Mouse (Mus musculus) layer of hippocampus, postnatal 25 days (tissue): Measurements from ENCODE around the gene H2-Ob. TPM values are rescaled to one million over a fixed set of nuclear protein-coding genes. Genes with fewer than 3 reads are reported as not detected.
"Not testable (repeated sequence)": the region's sequence is repeated elsewhere in the genome, so short reads cannot be mapped to it uniquely, and the experiment has no call there.

ENCODE experiments used
- DNase-seq, 2 experiments: peaks; one replicate each; pipeline ENCODE4 v3.0.0; 2022; ENCODE audit warnings: mixed read lengths in 2 of 2, low spot score in 1 of 2; ENCODE audit errors: extremely low spot score in 1 of 2
- total RNA-seq, 2 experiments: library from RNA; stranded (reverse); gene quantifications; 2 replicates each; pipeline ENCODE4 v1.2.3; 2021

The H2-Ob gene
- total RNA-seq, 2 experiments from 2014 or later, result 0.25 to 0.47 TPM

DNA sequence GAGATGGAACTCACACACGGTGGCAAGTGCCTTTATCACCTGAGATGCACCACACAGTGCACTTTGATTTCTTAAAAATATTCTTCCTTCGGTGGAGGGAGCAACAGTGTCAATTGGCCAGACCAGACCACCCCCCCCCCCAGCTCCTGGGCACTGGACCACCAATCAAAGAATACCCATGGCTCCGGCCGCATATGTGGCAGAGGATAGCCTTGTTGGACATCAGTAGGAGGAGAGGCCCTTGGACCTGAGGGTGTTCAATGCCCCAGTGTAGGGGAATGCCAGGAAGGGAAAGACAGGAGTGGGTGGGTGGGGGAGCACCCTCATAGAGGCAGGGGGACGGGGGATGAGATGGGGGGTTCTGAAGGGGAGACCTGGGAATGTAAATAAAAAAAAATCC lies 32.0 kb upstream of the H2-Ob start:
- DNase-seq, result no peak

DNA sequence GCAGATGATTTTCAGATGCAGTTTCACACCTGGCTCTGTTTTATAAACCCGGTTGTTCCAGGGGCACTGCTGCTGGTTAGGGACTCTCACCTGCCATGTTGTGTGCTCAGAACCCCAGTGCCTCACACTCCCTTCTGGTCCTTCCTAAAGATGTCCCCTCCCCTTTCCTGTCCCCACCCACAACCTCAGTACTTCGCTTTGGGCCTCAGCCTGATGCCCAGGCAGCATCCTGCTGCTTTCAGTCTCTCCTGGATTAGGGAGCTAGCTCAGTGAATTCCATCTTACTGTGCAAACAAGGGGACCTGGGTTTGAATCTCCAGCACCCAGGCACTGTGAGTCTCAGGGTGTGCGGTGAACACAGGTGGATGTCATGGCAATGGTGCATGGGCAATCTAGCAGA lies 31.2 kb upstream of the H2-Ob start:
- no peak for DNase-seq

DNA sequence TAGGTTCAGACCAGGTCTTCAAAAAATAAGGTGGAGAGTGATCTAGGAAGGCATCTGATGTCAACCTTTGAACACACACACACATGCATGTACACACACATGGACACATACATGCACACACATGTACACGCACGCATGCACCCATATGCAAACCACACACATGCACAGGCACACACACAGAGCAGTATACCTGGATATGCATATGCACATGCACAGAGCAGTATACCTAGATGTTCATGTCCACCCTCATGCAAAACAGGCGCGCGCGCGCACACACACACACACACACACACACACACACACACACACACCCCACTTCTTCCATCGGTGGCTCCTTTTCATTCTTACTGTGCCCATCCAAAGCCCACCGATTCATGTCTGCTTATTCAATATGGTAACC lies 30.8 kb upstream of the H2-Ob start:
- DNase-seq, result no peak

DNA sequence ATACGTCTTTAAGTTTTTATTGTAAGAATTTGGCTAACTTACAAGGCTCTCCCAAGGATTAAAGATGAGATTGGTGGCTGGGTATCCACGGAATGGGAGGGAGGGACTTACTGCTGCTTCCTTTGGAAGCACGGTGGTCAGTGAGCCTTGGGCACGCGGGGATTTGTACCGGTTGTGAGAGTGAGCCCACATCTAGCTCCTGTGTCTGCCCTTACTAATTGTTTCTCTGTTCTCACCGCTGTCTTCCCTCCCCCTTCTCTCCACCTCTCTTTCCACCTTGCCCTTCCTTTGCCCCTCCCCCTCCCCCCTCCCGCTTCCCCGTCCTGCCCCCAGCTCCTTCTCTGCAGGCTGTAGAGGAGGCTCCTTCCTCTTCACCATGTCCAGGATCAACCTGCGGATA lies 30.3 kb upstream of the H2-Ob start:
- DNase-seq, result no peak

DNA sequence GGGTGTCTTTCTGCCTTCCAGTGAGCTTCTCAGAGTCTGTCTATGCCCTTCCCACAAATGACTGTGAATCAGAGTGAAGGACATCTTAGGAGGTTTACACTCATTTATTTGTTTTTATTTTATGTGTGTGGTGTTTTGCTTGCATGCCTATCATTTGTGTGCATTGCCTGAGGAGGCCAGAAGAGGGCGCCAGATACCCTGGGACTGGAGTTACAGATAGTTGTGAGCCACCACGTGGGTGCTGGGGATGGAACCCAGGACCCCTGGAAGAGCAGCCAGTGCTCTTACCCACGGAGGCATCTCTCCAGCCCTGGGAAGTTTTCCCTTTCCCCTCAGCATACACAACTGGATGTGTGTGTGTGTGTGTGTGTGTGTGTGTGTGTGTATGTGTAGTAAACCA lies 29.0 kb upstream of the H2-Ob start:
- DNase-seq, result no peak

DNA sequence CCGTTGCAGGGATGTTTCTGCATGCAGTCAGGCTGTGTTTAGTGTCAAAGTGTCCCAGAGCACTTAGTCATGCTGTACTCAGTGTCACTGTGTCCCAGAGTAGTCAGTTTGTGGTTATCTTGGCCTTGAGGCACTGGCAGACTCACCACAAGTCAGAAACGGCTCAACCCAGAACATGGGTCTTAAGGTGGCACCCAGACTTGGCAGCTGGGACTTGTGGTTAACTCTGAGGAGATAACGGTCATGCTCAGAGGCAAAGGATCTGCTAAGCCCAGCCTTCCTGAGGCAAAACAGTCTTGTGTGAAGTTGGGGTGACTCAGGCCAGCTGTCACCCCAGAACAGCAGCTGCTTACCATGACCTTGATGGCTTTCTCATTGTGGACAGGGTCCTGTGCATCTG lies 28.1 kb upstream of the H2-Ob start:
- DNase-seq, result no peak

DNA sequence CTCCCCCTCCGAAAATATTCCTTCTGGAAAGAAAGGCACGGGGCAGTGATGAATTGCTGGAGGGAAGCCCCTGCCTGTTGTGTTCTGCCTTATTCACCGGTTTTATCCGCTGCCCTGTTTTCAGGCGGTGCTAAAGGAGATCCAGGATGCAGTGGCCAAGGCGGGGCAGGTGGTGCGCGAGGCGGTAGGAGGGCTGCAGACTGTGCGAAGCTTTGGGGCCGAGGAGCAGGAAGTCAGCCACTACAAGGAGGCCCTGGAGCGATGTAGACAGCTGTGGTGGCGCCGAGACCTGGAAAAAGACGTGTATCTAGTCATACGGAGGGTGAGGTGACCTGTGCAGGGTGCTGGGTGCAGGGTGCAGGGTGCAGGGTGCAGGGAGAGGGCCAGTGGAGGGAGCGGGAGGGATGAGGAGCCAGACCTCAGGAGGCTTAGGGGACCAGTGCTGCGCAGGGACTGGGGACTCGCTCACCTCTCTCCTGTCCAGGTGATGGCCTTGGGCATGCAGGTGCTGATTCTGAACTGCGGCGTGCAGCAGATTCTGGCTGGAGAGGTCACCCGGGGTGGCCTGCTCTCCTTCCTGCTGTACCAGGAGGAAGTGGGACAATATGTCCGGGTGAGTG lies 26.8 kb upstream of the H2-Ob start:
- no peak for DNase-seq

DNA sequence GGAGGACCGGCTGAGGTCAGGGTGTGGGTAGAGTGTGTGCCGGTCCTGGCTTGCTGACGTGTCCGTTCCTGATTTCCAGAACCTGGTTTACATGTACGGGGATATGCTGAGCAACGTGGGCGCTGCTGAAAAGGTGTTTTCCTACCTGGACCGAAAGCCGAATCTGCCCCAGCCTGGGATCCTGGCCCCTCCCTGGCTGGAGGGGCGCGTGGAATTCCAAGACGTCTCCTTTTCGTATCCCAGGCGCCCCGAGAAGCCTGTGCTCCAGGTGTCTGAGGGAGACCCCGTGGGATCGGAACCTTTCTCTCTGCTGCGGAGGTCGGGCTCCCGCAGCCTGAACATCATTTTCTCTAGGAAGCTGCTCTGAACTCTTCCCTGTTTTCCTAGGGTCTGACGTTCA lies 24.8 kb upstream of the H2-Ob start:
- DNase-seq, result no peak

DNA sequence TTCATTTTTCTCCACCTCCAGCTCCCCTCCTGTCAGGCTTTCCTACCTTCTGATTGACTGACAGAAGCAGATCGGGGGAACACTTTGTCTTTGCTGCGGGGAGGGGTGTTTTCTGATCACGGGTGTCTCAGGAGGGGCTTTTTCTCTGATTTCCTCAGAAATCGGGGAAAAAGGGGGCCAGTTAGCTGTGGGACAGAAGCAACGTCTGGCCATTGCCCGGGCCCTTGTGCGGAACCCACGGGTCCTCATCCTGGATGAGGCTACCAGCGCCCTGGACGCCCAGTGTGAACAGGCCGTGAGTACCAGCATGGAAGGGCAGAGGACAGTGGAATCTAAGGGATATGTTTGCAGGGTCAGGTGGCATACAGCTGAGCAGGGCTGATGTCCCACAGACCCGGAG lies 23.5 kb upstream of the H2-Ob start:
- no peak for DNase-seq

DNA sequence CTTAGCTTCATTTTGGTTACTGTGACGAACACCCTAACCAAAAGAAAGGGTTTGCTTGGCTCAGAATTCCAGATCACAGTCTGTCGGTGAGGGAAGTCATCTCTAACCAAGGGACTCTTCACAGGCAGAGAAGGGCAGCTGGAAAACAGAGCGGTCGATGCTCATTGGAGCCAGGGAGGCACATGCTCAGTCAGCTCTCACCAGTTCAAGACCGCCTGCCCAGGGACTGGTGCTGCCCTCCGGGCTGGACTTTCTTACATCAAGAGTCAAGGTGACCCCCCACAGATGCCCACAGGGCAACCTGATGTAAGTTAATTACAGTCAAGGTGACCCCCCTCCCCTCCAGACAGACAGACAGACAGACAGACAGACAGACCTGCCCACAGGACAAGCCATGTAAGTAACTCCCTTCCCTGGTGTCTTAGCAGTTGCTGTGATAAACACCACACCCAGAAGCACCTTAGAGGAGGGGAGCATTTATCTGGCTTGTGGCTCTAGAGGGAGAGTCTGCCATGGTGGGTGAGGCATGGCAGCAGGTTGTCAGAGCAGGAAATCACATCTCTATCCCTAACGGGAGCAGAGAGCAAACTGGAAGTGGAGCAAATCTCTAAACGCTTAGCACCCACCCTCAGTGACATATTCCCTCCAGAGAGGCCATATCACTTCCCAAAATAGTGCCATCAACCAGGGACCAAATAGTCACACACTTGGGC lies 21.3 kb upstream of the H2-Ob start:
- DNase-seq, result no peak

DNA sequence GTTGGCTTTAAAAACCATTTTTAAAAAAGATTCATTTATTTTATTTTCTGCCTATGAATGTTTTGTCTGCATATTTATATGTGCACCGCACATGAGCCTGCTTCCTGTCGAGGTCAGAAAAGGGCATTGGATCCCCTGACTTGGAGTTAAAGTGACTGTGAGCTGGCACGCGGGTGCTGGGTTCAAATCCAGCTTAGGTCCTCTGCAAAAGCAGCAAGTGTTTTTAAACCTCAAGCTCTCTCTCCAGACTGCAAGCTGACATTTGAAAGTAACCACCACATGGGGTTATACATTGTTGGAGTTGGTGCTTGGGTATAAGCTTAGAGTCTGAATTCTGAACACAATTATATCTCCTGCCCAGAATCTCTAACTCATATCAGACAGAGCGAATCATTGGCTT lies 20.7 kb upstream of the H2-Ob start:
- no peak for DNase-seq

DNA sequence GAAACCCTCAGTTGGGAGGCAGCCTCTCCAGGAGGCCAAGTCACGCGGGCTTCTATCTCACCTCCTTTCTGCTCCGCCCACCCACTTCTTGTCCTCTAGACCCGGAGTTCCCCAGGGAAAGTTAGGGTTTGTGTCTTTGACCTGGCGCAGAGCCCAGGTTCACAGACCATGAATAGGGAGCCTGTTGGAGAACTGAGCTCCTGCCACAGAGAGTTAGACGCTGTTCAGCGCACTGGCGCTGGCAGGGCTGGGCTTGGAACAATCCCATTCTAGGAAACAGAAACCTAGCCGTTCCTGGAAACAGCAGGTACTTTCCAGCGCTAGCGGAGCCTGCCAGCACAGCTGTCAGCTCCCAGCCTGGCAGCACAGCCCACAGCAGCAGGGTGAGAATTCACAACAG lies 20.0 kb upstream of the H2-Ob start:
- DNase-seq, result no peak

DNA sequence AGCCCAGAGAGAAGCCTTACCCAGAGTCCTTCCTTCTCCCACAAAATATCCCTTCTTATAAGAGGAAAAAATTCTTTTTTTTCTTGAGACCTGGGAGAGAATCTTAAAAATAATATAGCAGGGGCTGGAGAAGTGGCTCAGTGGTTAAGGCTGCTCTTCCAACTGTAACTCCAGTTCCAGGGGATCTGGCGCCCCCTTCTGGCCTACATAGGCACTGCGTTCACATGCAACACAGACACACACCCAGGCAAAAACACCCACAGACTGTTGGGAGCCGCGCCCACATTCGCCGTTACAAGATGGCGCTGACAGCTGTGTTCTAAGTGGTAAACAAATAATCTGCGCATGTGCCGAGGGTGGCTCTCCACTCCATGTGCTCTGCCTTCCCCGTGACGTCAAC lies 19.6 kb upstream of the H2-Ob start:
- peak in 1 of 2 experiments; percentile 54 for DNase-seq

DNA sequence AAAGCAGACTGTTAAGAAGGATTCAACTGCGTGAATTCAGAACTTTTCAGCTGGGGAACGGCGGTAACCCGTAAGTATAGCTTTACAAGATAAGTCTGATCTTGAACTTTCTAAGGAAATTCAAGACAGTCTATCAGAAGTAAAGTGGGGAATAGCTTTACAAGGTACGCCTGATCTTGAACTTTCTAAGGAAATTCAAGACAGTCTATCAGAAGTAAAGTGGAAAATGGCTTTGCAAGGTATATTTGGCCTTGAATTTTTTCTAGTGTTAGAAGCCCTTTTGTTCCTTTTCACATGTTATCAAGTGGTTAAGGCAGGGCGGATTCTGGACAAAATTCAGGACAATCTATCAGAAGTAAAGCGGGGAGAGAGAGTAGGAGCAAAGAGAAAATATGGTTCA lies 18.9 kb upstream of the H2-Ob start:
- not testable (repeated sequence) for DNase-seq

DNA sequence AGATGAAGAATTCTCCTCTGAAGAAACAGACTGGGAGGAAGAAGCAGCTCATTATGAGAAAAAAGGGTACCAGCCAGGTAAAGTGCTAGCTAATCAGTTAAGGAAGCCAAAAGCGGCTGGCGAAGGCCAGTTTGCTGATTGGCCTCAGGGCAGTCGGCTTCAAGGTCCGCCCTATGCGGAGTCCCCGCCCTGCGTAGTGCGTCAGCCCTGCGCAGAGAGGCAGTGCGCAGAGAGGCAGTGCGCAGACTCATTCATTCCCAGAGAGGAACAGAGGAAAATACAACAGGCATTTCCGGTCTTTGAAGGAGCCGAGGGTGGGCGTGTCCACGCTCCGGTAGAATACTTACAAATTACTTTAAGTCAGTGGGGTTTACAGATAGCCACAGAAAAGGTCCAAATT lies 18.3 kb upstream of the H2-Ob start:
- DNase-seq, result not testable (repeated sequence)

DNA sequence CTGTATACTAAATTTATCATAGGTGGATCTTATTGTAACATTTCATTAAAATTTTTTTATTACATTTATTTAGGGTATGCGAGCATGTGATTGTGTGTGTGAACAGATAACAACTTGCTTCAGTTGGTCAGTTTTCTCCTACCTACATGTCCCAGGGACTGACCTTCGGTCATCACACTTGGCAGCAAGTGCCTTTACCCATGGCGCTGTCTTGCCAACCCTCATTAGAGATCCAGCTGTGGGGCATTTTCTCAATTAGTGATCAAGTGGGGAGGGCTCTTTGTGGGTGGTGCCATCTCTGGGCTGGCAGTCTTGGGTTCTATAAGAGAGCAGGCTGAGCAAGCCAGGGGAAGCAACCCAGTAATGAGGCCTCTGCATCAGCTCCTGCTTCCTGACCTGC lies 13.9 kb upstream of the H2-Ob start:
- DNase-seq, result no peak

DNA sequence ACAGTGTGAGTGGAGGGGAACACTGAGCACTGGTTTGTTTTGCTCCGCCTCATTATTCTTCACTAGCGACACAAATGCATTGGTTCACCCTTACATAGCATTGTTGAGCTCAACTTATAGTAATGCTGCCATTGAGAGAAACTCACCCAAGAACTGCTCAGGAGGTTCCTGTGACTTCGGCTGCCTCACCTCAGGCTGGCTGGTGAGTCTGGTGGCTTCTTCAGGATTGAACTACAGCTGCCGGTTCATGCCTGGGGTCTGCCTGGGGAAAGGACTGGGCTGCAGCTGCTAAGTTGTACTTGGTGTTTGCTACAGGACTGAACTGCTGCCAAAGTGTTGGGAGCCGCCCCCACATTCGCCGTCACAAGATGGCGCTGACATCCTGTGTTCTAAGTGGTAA lies 13.3 kb upstream of the H2-Ob start:
- no peak for DNase-seq

DNA sequence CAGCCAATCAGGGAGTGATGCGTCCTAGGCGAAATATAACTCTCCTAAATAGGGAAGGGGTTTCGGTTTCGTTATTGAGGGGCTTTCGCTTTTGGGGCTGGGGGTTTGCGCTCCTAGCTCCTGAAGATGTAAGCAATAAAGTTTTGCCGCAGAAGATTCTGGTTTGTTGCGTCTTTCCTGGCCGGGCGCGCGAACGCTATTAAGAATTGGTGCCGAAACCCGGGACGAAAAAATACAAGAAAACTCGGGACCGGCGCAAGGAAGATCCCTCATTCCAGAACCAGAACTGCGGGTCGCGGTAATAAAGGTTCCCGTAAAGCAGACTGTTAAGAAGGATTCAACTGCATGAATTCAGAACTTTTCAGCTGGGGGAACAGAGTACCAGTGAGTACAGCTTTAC lies 12.8 kb upstream of the H2-Ob start:
- DNase-seq, result not testable (repeated sequence)

DNA sequence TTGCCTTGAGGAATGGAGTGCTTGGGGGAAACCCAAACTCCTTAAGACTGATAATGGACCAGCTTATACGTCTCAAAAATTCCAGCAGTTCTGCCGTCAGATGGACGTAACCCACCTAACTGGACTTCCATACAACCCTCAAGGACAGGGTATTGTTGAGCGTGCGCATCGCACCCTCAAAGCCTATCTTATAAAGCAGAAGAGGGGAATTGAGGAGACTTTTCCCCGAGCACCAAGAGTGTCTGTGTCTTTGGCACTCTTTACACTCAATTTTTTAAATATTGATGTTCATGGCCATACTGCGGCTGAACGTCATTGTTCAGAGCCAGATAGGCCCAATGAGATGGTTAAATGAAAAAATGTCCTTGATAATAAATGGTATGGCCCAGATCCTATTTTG lies 7.7 kb upstream of the H2-Ob start:
- DNase-seq, result not testable (repeated sequence)

DNA sequence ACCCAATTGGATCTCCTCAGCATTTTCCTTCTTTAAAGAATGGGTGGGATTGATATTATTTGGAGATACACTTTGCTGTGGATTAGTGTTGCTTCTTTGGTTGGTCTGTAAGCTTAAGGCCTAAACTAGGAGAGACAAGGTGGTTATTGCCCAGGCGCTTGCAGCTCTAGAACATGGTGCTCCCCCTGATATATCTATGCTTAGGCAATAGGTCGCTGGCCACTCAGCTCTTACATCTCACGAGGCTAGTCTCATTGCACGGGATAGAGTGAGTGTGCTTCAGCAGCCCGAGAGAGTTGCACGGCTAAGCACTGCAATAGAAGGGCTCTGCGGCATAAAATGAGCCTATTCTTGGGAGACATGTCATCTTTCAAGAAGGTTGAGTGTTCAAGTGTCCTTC lies 6.7 kb upstream of the H2-Ob start:
- not testable (repeated sequence) for DNase-seq

DNA sequence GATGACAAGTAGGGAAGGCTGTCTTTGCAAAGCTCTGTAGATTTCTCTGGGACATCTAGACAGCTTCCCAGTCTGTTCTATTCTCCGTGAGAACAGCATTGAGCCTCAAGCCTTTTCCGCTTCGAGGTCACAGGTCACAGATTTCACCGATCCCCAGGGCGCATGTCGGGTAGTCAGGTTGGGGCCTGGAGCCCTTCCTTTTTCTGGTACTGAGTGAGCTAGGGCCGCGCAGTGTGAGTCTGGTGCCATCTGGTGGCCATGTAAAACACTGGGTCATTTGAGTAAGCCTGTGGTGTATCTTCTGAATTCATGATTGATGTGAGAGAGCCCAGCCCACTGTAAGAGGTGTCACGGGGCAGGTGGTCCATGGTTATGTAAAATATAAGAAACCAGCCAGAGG lies 3.8 kb upstream of the H2-Ob start:
- peak; percentile 44 to 80 for DNase-seq

DNA sequence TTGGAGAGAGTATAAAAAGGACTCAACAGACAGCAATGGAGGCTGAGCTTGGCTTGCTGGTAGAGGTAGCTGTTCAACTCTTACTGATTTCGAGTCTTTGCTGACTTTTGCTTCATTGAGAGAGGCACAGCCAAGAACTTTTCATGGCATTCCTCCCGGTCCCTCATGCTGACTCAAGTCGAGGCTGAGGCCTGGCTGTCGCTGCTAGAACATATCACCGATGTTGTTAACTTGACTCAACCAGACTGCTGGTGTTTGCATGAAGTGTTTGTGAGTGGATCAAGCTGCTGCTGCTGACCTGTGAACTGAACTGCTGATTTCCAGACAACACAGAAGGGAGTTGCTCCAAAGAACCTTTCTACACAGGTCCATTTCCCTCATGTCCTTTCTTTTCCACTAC lies 2.0 kb upstream of the H2-Ob start:
- DNase-seq, result no peak

DNA sequence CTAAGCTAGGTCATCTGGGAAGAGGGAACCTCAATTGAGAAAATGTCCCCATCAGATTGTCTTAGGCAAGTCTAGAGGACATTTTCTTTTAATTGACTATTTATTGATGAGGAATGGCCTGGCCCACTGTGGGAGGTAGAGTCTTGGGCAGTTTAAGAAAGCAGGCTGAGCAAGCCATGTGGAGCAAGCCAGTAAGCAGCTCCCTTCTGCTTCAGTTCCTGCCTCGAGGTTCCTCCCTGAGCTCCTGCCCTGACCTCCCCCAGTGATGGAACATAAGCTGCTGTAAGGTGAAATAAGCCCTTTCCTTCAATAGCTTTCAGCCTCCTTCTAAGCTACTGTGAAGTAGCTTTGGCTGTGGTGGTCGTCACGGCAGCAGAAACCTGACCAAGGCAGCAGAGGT lies 962 bp upstream of the H2-Ob start:
- no peak for DNase-seq
